Mouse (Mus musculus): ENCODE data around the gene D630003M21Rik. TPM values are rescaled to one million over a fixed set of nuclear protein-coding genes. Genes with fewer than 3 reads are reported as not detected.

Gene D630003M21Rik
- polyA plus RNA-seq, 1 experiment, result 0.36 TPM

GRCm38 (mm10) chr2:158247852-158248251, 18.8 kb upstream of the D630003M21Rik start:
- Histone ChIP-seq H3K4me3 (ENCODE audit: insufficient read depth, low read depth, low read length) (no peak overlapping the region), H3K4me1 (ENCODE audit: control insufficient read depth, insufficient read depth, insufficient read length, low read length) (no peaks in the 10 kb centered on the region), H3K27ac (replicated peaks; ENCODE audit: low read depth, low read length) (no peak overlapping the region)

GRCm38 (mm10) chr2:158245072-158245817, 16.2 kb upstream of the D630003M21Rik start:
- Histone ChIP-seq H3K27ac (replicated peaks; ENCODE audit: low read depth, low read length) (no peak overlapping the region), H3K4me3 (ENCODE audit: insufficient read depth, low read depth, low read length) (no peak overlapping the region), H3K4me1 (ENCODE audit: control insufficient read depth, insufficient read depth, insufficient read length, low read length) (no peaks in the 10 kb centered on the region)

- Histone ChIP-seq H3K4me1 (ENCODE audit: control insufficient read depth, insufficient read depth, insufficient read length, low read length) (no peaks in the 10 kb centered on the region), H3K27ac (replicated peaks; ENCODE audit: low read depth, low read length) (no peak overlapping the region), H3K4me3 (ENCODE audit: insufficient read depth, low read depth, low read length) (no peak overlapping the region)
These were observed 14.3 kb upstream of the D630003M21Rik start for GRCm38 (mm10) chr2:158243129-158243870.

- Histone ChIP-seq H3K4me1 (ENCODE audit: control insufficient read depth, insufficient read depth, insufficient read length, low read length) (no peaks in the 10 kb centered on the region), H3K4me3 (ENCODE audit: insufficient read depth, low read depth, low read length) (no peak overlapping the region), H3K27ac (replicated peaks; ENCODE audit: low read depth, low read length) (no peak overlapping the region)
These were observed 13.3 kb upstream of the D630003M21Rik start for GRCm38 (mm10) chr2:158242170-158242896.

GRCm38 (mm10) chr2:158241126-158241738, 12.2 kb upstream of the D630003M21Rik start:
- H3K27ac ChIP-seq (replicated peaks; ENCODE audit: low read depth, low read length), result no peak overlapping the region
- H3K4me1 ChIP-seq (ENCODE audit: control insufficient read depth, insufficient read depth, insufficient read length, low read length), result no peaks in the 10 kb centered on the region
- no peak overlapping the region for H3K4me3 ChIP-seq (ENCODE audit: insufficient read depth, low read depth, low read length)

- Histone ChIP-seq H3K27ac (replicated peaks; ENCODE audit: low read depth, low read length) (no peak overlapping the region), H3K4me3 (ENCODE audit: insufficient read depth, low read depth, low read length) (no peak overlapping the region), H3K4me1 (ENCODE audit: control insufficient read depth, insufficient read depth, insufficient read length, low read length) (no peaks in the 10 kb centered on the region)
These were observed 9.1 kb upstream of the D630003M21Rik start for GRCm38 (mm10) chr2:158238101-158238500.

- Histone ChIP-seq H3K4me3 (ENCODE audit: insufficient read depth, low read depth, low read length) (no peak overlapping the region), H3K27ac (replicated peaks; ENCODE audit: low read depth, low read length) (no peak overlapping the region), H3K4me1 (ENCODE audit: control insufficient read depth, insufficient read depth, insufficient read length, low read length) (no peaks in the 10 kb centered on the region)
These were observed 7.7 kb upstream of the D630003M21Rik start for GRCm38 (mm10) chr2:158236698-158237097.

- H3K4me1 ChIP-seq (ENCODE audit: control insufficient read depth, insufficient read depth, insufficient read length, low read length), result no peaks in the 10 kb centered on the region
- no peak overlapping the region for H3K4me3 ChIP-seq (ENCODE audit: insufficient read depth, low read depth, low read length)
- no peak overlapping the region for H3K27ac ChIP-seq (replicated peaks; ENCODE audit: low read depth, low read length)
These were observed 4.1 kb upstream of the D630003M21Rik start for GRCm38 (mm10) chr2:158233106-158233505.

GRCm38 (mm10) chr2:158232414-158232813, 3.4 kb upstream of the D630003M21Rik start:
- Histone ChIP-seq H3K4me3 (ENCODE audit: insufficient read depth, low read depth, low read length) (no peak overlapping the region), H3K27ac (replicated peaks; ENCODE audit: low read depth, low read length) (no peak overlapping the region), H3K4me1 (ENCODE audit: control insufficient read depth, insufficient read depth, insufficient read length, low read length) (no peaks in the 10 kb centered on the region)

GRCm38 (mm10) chr2:158231071-158231470, 2.0 kb upstream of the D630003M21Rik start:
- no peaks in the 10 kb centered on the region for H3K4me1 ChIP-seq (ENCODE audit: control insufficient read depth, insufficient read depth, insufficient read length, low read length)

GRCm38 (mm10) chr2:158230617-158231016, 1.6 kb upstream of the D630003M21Rik start:
- Histone ChIP-seq H3K4me3 (ENCODE audit: insufficient read depth, low read depth, low read length) (no peak overlapping the region), H3K4me1 (ENCODE audit: control insufficient read depth, insufficient read depth, insufficient read length, low read length) (no peaks in the 10 kb centered on the region), H3K27ac (replicated peaks; ENCODE audit: low read depth, low read length) (no peak overlapping the region)

More at GRCm38 (mm10) chr2:158231071-158231470, 2.0 kb upstream of the D630003M21Rik start:
- no peak overlapping the region for H3K4me3 ChIP-seq (ENCODE audit: insufficient read depth, low read depth, low read length)
- H3K27ac ChIP-seq (replicated peaks; ENCODE audit: low read depth, low read length), result no peak overlapping the region

GRCm38 (mm10) chr2:158229503-158229892, 476 bp upstream of the D630003M21Rik start:
- Histone ChIP-seq H3K4me3 (ENCODE audit: insufficient read depth, low read depth, low read length) (no peak overlapping the region), H3K27ac (replicated peaks; ENCODE audit: low read depth, low read length) (no peak overlapping the region), H3K4me1 (ENCODE audit: control insufficient read depth, insufficient read depth, insufficient read length, low read length) (no peaks in the 10 kb centered on the region)

- Histone ChIP-seq H3K27ac (replicated peaks; ENCODE audit: low read depth, low read length) (no peak overlapping the region), H3K4me1 (ENCODE audit: control insufficient read depth, insufficient read depth, insufficient read length, low read length) (no peaks in the 10 kb centered on the region), H3K4me3 (ENCODE audit: insufficient read depth, low read depth, low read length) (no peak overlapping the region)
These were observed 3.7 kb downstream of the D630003M21Rik start for GRCm38 (mm10) chr2:158225301-158225700.

- no peaks in the 10 kb centered on the region for H3K4me1 ChIP-seq (ENCODE audit: control insufficient read depth, insufficient read depth, insufficient read length, low read length)
- H3K27ac ChIP-seq (replicated peaks; ENCODE audit: low read depth, low read length), result no peak overlapping the region
- no peak overlapping the region for H3K4me3 ChIP-seq (ENCODE audit: insufficient read depth, low read depth, low read length)
These were observed 5.5 kb downstream of the D630003M21Rik start for GRCm38 (mm10) chr2:158223497-158223896.

- Histone ChIP-seq H3K4me1 (ENCODE audit: control insufficient read depth, insufficient read depth, insufficient read length, low read length) (no peaks in the 10 kb centered on the region), H3K27ac (replicated peaks; ENCODE audit: low read depth, low read length) (no peak overlapping the region), H3K4me3 (ENCODE audit: insufficient read depth, low read depth, low read length) (no peak overlapping the region)
These were observed 6.4 kb downstream of the D630003M21Rik start for GRCm38 (mm10) chr2:158222664-158223063.

All from brown adipose tissue, adult 24 weeks (tissue).